Mouse (Mus musculus) cerebellum, adult 11 months (tissue): ENCODE results near the gene Wdr92.

ENCODE experiments used
- DNase-seq: peaks from one replicate; pipeline ENCODE4 v3.0.0; 2022

Wdr92 gene

DNA sequence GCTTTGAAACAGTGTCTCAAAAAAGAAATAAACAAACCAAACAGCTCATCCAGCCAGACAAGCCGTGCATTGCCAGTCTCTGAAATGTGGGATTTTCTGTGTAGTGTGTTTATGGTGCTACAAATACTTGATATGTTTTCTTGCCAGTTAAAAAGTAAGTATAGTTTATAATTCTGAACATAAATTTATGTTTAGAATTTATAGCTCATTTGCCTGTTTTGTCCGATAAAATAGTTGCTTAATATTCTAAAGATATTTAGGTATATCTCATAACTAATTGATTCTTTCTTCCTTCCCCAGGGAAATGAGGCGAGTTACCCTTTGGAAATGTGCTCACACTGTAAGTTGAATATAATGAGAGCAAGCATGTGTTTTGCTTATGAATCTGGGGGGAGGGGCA, at the start of gene Wdr92:
Gene Wdr92 (plus strand): TSS at position 301 of the 400 bp plus-strand sequence.
- no peak for DNase-seq

DNA sequence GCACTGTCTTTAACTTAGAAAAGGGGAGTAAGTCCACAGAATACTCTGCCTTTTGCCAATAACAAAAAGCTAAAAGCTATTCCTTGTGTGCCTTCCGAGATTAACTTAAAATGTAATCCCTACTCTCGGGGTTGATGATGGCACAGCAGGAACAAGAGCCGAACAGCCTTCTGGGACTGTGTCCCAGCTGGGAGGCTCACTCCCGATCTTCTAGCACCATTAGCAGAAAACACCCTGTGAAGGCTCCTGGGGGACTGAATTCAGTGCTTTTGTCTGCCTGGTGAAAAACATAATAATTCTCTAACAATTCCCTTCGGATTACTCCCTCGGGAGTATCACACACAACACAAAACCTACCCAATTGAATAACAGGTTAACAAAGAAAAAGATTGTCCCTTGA, 46.3 kb upstream of the Wdr92 start:
- no peak for DNase-seq

DNA sequence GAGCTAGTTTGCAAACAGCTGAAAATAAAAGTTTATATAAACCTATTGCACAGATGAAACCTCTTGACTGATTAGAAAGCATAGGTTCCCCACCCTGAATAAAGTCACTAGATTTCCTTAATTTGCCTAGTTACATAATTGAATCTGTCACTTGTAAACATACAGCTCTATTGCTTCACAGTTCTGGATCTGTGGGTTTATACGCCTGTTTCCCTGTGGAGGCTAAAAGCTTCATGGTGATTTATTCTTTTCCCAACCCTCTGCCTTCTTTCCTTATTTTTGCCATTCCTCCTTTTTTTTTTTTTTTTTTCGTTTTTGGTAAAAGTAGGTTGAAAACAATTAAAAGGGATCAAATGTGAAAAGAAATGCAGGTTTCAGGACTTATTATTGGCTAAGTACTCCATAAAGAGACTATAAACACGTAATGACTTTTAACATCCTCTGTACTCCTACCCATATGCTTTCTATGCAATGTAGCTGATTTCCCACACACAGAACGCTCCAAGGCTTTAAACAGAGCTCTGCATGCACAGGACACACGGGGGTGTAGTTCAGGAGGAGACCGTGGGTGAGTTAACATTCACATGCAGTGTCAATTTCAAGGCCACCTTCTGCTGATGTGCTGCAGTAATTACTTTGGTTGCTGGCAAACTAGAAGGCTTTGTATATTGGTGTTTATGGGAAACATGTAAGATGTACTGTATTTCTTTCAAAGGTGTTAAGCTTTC, 43.4 kb upstream of the Wdr92 start:
- DNase-seq, result no peak

DNA sequence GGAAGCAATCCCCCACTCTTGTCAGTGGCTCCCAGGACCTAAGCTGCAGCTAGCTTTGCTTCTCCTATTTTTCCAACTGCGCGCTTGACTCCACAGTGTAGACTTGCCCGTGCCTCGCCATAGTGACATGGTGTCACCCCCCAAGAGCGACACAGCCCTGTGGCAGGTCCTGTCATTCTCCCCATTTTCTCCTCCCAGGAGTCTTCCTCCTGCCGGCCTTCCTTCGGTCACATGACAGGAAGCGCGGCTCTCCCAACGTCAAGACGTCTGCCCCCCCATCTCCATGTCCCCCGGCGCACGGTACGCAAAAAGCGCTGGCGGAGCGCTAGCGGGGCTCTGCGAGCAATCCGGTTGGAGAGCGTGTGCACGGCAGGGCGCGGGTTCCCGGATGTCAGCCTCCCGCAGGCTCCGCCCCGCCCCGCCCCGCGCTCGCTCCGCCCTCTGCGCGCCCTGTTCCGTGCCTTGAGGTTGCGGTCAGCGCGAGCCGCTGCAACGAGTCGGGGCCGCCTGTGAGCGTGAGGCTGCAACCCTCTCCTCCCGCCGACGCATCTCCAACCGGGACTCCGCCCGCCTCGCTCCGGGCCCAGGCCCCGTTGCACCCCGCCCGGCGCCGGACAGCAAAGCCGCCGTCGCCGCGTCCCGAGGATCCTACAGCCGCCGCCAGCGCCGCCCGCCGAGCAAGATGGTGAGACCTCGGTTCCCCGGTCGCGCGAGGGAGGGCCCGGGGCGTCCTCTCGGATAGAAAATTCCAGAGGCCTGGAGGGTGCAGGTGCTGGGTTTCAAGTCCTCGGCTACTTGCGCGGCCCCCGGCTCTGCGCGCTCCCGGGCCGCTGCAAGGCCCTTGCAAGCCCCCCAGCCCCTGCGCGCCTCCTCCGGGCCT, 22.8 kb upstream of the Wdr92 start, which contains the start of gene Ppp3r1:
Gene Ppp3r1 (plus strand): TSS at position 406 of the 880 bp plus-strand sequence.
- DNase-seq, result peak; percentile 97

DNA sequence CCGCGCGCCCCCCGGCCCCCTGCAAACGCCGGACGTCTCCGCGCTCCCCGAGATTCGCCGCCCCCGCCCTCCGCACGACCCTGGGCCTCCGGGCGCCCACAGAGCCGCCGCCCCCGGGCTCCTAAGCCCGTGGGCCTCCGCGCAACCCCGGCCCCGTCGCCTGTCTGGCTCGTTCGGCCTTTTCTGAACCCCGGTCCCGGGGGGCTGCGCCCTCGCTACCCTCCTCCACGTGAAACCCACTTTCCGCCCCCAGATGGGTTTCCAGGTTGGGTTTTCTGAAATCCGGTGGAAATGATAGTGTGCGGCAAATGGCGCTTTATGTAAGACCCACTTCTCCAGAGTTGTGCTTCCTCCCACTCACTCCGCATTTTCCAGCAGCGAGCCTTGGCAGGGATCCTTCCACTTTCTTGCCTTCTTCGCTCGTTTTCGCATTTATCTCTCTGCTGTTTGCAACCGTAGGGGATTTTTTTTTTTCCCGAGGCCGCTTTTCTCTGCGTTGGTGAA, 22.1 kb upstream of the Wdr92 start:
- DNase-seq, result peak; percentile 48

DNA sequence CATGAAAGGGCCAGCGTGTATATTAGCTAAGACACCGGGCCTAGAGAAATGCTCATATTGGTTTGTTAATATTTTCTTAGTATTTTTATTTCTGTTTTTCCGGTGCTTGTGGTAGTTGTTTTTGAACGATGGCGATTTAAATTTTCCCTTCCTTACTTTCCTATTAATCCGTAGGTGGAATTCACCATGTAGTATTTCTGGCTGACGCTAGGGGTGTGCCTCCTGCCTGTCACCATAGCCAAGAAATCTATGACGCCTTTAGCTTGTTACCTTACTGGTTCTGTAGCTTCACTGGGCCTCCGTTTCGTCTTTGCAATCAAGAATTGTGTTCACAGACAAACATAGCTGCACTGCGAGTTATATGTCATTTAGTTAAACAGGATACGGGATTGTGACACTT, 21.7 kb upstream of the Wdr92 start:
- DNase-seq, result peak; percentile 54

DNA sequence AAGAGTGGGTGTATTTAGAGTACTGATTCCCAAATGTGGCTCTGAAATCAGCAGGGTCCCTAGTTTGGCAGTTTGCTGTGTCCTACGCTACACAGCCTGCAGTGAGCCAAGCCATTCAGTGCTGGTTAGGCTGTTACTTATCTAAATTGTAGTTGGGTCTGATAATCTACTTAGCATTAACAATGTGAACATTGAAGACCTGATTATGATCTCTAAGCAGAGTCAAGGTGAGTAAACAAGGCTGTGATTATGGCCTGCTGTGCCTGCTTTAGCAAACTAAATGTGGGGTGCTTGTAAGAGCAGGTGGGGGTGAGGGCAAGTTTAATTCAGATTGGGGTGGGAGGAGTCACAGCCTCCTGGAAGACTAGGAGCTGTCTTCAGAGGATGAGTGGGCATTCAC, 18.0 kb upstream of the Wdr92 start:
- DNase-seq, result no peak

DNA sequence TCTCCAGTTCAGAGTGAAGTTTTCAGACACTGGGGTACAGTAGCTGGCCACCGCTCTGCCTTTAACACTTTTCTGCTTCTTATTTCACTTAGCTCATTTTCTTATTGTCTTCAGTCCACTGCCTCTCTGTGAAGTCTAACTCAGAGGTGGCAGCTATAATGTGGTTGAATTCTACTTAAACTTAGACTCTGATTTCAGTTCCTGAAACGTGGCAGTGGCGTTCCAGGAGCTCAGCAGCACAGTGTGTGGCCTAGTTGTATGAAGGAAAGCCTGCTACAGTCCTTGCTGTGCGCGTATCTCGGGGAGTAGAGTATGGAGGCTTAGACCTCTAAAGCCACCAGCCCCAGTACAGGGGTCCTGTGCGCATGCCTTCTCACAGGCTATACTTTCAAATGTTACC, 15.3 kb upstream of the Wdr92 start:
- no peak for DNase-seq

DNA sequence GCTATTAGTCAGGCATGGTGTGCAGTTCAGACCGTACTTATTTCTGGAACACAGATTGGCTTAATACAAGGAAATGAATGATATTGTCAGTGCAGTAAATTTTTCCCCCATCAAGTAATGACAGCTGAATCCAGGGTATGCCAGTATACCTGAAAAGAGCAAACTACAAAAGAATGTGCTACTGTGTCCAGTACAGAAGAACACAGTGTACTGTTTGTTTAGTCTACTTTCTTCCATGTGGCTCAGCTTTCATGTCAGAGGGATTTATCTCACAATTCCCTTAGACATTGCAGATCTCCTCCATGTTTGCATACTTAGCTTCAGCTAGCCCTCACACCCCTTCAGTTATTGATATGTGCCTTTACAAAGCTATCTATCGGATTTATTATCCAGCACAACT, 12.6 kb upstream of the Wdr92 start:
- no peak for DNase-seq

DNA sequence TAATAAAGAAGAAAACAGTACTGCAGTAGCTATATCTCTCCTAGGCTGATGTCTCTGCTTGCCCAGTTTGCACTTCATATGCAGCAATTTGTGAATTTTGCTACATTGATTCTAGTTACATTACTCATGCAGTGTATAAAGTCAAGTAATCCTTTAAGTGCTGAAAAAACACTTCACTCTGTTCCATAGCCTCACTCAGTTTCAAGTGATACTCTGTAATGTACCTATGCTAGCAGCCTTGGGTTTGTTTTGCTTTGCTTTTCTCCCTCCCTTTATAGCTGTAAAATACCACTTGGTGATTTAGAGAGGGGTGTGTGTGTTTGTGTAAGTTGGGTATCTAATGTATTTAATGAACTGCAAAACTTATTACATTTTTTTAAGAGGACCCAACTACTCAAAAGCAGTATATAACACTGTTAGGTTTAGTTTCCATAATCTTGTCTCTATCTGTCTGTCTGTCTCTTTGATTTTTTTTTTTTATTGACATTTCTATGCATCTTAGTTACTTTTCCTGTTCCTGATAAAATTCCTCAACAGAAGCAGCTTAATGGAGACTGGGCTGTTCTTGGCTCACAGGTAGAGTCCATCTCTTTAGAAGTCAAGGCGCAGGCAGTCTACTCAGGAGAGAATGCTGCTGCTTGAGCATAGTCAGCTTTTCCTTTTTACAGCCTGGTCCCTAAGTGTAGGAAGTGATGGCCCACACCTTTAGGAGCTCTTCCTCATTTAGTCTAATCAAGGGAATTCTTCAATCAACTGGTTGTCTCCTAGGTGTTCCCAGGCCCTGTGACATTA, 10.8 kb upstream of the Wdr92 start:
- DNase-seq, result no peak

DNA sequence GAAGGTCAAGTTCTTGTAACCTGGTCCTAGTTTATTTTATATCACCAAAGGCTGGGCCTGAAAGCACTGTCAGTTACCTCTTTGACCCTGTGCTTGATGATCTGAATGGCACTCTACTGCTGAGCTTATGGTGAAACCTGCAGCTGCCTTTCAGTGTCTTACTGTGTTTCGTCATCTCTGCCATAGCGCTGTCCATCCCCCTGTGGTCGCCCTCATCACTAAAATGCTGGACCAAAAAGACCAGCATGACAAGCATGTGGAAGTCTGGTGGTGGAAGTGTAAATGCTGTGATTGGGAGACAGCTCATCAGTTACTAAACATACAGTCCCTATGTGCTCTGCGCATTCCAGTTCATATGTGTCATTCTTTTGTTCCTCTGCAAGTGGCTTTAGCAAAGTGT, 9.6 kb upstream of the Wdr92 start:
- no peak for DNase-seq

DNA sequence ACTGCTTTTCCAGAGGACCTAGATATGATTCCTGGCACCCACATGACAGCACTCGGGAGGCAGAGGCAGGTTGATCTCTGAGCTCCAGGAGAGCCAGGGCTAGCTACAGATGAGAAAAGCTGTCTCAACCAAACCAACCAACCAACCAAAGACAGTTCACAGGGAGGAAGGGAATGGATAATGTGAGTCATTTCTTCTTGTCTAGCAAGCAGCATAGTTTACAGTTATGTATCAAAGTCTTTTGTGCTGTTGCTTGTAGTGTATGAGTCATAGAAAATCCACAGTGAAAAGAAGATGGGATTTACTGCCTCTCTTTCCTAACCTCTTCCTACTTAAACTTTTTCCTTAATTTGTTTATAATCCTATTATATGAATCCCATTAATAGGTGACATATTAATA, 5.3 kb upstream of the Wdr92 start:
- no peak for DNase-seq

DNA sequence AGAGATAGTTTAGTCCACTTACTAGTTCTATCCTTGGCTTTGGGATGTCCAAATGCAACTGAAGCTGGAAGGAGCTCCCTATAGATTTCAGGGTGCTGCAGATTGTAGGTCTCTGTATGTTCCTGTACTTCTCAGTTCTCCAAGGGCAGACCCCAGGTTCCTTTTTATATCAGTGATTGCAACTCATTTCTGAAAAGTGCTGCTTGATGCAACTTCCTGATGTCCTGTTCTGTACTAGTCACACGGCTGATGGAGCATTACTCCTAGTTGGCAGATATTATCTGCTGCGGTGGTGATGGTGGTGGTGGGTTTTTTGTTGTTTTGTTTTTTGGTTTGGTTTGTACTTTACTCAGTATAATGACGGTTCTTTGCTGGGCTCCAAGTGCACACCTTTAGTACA, 1.2 kb upstream of the Wdr92 start:
- no peak for DNase-seq

DNA sequence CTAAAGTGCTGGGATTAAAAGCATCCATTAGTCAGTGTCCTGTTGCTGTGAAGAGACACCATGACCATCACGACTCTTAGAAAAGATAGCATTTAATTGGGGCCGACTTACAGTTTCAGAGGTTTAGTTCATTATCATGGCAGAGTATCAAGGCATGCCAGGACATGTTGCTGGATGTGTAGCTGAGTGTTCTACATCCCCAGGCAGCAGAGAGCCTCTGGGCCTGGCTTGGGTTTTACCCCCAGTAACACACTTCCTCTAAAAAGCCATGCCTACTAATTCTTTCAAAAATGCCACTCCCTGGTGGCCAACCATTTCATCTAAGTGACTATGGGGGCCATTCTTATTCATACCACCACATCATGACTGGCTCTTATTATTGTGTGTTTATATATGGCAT, 1.3 kb downstream of the Wdr92 start:
- no peak for DNase-seq

DNA sequence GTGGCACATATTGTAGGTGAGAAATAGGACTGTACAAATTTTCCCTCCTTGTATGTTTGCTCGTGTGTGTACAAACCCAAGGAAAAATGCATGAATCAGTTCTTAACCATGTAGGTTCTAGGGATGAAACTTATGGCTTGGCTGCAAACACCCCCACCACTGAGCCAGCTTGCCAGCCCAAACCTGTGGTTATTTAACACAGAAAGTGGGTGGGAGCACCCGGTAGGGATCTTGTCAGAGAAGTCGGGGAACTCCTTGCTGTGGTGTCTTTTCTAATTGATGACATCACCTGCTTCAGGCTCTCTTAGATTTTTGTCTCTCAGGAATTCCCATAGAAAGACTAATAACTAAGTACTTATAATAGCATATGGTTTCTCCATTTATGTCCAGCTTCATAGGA, 5.7 kb downstream of the Wdr92 start:
- no peak for DNase-seq

DNA sequence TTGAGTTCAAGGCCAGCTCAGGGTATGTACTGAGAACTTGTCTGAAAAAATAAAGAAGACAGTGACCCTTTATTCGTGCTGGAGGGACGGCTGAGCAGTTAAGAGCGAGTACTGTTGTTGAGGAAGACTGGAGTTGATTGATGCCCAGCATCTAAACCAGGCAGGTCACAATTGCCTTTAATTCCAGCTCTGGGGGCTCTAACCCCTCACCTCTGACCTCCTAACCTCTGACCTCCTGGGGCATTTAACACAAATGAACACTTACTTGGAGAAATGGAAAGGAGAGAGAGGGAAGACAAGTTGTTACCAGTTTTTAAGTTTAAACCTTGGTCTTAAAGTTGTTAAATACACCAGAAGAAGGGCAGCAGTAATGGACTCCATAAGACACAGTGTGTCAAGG, 6.9 kb downstream of the Wdr92 start:
- DNase-seq, result no peak

DNA sequence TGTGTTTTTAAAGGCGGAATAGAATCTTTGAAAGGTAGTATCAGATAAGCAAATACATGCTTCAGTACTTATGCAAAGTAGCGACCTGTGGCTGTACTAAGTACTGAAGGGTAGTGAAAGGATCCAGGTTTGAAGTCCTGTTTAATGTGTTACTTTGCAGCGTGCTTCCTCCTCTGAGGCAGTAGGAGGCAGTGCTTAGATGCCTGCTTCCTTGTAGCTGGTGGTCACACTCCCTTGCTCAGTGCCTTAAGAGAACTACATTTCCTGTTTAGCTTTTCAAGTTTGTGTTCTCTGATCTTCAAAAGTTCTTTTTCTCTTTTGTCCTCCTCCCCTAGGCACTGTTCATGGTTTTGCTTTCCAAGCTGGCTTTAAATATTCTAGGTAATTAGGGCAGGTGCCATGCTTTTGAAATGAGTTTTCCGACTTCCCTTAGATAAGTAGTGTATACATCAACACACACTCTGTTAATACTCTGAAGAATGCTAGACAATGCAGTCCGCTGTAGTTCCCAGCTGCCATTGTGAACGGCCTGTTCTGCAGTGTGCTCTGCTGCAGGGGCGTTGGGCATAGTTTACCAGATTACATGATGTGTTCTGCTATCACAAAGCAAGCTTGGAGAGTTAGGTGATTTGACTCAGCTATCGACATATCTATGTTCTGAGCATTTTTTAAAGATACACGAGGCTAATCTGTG, 10.4 kb downstream of the Wdr92 start:
- no peak for DNase-seq

DNA sequence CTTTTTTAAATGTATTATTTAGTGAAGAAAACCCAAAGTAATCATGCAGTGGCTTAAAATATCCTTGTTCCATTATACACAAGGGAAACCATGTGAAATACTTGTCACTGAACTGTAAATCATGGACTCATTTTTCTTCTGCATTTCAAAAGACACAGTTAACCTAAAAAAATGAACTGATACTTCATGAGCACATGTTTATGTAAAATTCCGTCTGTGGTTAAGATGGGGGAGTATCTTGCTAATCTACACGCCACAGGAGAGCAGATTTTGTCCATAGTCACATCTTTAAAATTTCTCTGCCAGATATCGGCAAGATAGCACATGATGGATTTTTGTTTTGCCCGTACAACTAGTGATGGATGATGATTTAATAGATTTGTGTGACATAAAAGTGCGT, 17.3 kb downstream of the Wdr92 start:
- no peak for DNase-seq

DNA sequence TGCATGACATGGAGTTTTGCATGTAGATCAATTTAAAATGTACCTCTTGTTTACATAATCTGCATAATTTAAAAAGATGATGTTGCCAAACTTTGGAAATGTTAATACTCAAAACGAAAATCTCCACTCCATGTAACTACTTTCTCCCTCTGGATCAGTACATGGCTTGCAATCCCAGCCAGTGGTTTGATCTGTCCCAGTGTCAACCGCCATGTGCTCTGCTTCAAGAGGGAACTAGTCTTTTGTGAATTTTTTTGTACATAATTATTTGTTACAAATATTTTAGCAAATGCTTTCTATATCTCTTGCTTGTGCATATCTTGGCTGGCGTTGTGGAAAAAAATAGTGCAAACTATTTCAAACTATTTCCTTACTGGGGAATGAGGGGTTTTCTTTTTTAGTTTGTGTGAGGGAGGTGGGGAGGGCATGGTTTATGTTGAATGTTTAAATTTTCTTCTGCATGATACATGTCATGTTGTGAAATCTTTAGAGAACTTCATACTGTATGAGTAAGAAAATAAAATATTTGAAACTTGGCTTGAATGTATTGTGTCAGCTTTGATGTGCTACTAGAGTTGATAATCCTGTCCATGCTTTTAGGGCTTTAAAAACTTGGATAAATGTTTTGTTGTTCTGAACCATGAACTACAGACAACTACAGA, 18.1 kb downstream of the Wdr92 start:
- no peak for DNase-seq

DNA sequence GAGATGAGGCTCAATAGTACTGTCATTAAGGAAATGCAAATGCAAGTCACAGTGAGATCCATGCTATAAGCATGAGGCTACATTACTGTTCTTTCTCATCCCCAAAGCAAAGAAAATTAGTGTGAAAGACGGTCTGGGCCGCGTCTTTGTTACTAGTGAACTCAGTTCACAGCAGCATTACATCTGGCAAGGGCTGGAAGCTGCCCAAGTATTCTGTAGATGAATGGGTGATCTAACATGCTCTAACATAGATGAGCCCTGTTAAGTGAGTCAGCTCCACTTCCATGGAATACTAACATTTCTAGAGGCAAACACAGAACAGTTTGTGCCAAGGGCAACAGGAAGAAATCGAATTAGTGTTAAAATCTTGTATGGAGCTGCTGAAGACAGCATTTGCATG, 19.0 kb downstream of the Wdr92 start:
- no peak for DNase-seq

DNA sequence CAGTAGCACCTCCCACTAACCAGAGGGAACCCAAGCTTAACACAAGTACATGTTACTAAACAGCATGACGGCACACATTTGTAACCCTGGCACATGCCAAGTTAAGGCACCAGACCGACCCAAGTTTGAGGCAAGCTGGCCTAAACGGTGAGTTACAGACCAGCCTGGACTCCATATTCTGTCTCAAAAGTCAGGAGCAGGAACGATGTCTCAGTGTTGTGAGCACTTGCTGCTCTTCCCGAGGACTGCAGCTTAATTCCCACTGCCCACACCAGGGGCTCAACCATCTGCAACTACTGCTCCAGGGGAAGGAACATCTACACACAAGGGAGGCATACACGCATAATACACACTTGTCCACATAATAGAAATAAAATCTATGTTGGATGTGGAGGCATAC, 20.6 kb downstream of the Wdr92 start:
- no peak for DNase-seq
